Mouse (Mus musculus): ENCODE results near the gene Nfib. TPM values are rescaled to one million over a fixed set of nuclear protein-coding genes. Genes with fewer than 3 reads are reported as not detected.
A peak's percentile ranks its signal among the peaks of the same experiment; 100 is the strongest.

Nfib gene
- polyA plus RNA-seq, 1 experiment from 2014 or later, result 59.0 TPM

GRCm38 (mm10) chr4:82516211-82516795 lies 189.2 kb downstream of the Nfib start:
- Histone ChIP-seq H3K4me1 (ENCODE audit: control insufficient read depth, insufficient read depth, low read length) (peaks cover 7% of the 10 kb centered on the region), H3K4me2 (no peak overlapping the region), H3K27ac (ENCODE audit: low read depth, low read length) (no peak overlapping the region), H3K4me3 (ENCODE audit: low read depth, low read length) (no peak overlapping the region), H3K9me3 (replicated peaks; ENCODE audit: control insufficient read depth, low read length) (no peaks in the 10 kb centered on the region), H3K9ac (ENCODE audit: low read depth, low read length) (no peak overlapping the region), H3K36me3 (ENCODE audit: control insufficient read depth, insufficient read depth, low read length) (no peaks in the 10 kb centered on the region), H3K27me3 (ENCODE audit: control insufficient read depth, insufficient read depth, low read length) (no peaks in the 10 kb centered on the region)
- 75% methylated on average over 6 of the region's 6 CpGs for WGBS (ENCODE audit: insufficient replicate concordance)
- ATAC-seq (replicated peaks; ENCODE audit: insufficient number of reproducible peaks, low FRiP score, low TSS enrichment), result no peak

- WGBS (ENCODE audit: insufficient replicate concordance), result 79% methylated on average over 8 of the region's 8 CpGs
- H3K27me3 ChIP-seq (ENCODE audit: control insufficient read depth, insufficient read depth, low read length), result no peaks in the 10 kb centered on the region
- H3K4me3 ChIP-seq (ENCODE audit: low read depth, low read length), result no peak overlapping the region
- H3K9me3 ChIP-seq (replicated peaks; ENCODE audit: control insufficient read depth, low read length), result no peaks in the 10 kb centered on the region
- ATAC-seq (replicated peaks; ENCODE audit: insufficient number of reproducible peaks, low FRiP score, low TSS enrichment), result no peak
- H3K4me1 ChIP-seq (ENCODE audit: control insufficient read depth, insufficient read depth, low read length), result peaks cover 10% of the 10 kb centered on the region
- no peaks in the 10 kb centered on the region for H3K36me3 ChIP-seq (ENCODE audit: control insufficient read depth, insufficient read depth, low read length)
- H3K9ac ChIP-seq (ENCODE audit: low read depth, low read length), result no peak overlapping the region
- no peak overlapping the region for H3K4me2 ChIP-seq
- no peak overlapping the region for H3K27ac ChIP-seq (ENCODE audit: low read depth, low read length)
Observed at GRCm38 (mm10) chr4:82514921-82515320, 190.6 kb downstream of the Nfib start.

- peaks cover 16% of the 10 kb centered on the region for H3K4me1 ChIP-seq (ENCODE audit: control insufficient read depth, insufficient read depth, low read length)
- peak overlapping the region; percentile 43; the same call in 1 of the 2 replicates for H3K9ac ChIP-seq (ENCODE audit: low read depth, low read length)
- H3K4me3 ChIP-seq (ENCODE audit: low read depth, low read length), result no peak overlapping the region
- H3K36me3 ChIP-seq (ENCODE audit: control insufficient read depth, insufficient read depth, low read length), result no peaks in the 10 kb centered on the region
- H3K27me3 ChIP-seq (ENCODE audit: control insufficient read depth, insufficient read depth, low read length), result no peaks in the 10 kb centered on the region
- H3K4me2 ChIP-seq, result peak overlapping the region; percentile 16; the same call in 1 of the 2 replicates
- no peak for ATAC-seq (replicated peaks; ENCODE audit: insufficient number of reproducible peaks, low FRiP score, low TSS enrichment)
- no peak overlapping the region for H3K27ac ChIP-seq (ENCODE audit: low read depth, low read length)
- no peaks in the 10 kb centered on the region for H3K9me3 ChIP-seq (replicated peaks; ENCODE audit: control insufficient read depth, low read length)
- WGBS (ENCODE audit: insufficient replicate concordance), result 70% methylated on average over 1 of the region's 1 CpGs
Observed at GRCm38 (mm10) chr4:82514373-82514772, 191.2 kb downstream of the Nfib start.

GRCm38 (mm10) chr4:82513426-82513750 lies 192.2 kb downstream of the Nfib start:
- H3K9ac ChIP-seq (ENCODE audit: low read depth, low read length), result peak overlapping the region; percentile 80
- peaks cover 21% of the 10 kb centered on the region for H3K4me1 ChIP-seq (ENCODE audit: control insufficient read depth, insufficient read depth, low read length)
- H3K27me3 ChIP-seq (ENCODE audit: control insufficient read depth, insufficient read depth, low read length), result no peaks in the 10 kb centered on the region
- H3K36me3 ChIP-seq (ENCODE audit: control insufficient read depth, insufficient read depth, low read length), result no peaks in the 10 kb centered on the region
- peak overlapping the region; percentile 91 for H3K27ac ChIP-seq (ENCODE audit: low read depth, low read length)
- H3K4me3 ChIP-seq (ENCODE audit: low read depth, low read length), result peak overlapping the region; percentile 55
- no peak for ATAC-seq (replicated peaks; ENCODE audit: insufficient number of reproducible peaks, low FRiP score, low TSS enrichment)
- no peaks in the 10 kb centered on the region for H3K9me3 ChIP-seq (replicated peaks; ENCODE audit: control insufficient read depth, low read length)
- WGBS (ENCODE audit: insufficient replicate concordance), result 2% methylated on average over 14 of the region's 14 CpGs
- H3K4me2 ChIP-seq, result peak overlapping the region; percentile 90

- H3K27ac ChIP-seq (ENCODE audit: low read depth, low read length), result peak overlapping the region; percentile 91
Observed at GRCm38 (mm10) chr4:82512743-82513425, 192.7 kb downstream of the Nfib start.

GRCm38 (mm10) chr4:82512335-82512734 lies 193.2 kb downstream of the Nfib start:
- no peak for ATAC-seq (replicated peaks; ENCODE audit: insufficient number of reproducible peaks, low FRiP score, low TSS enrichment)
- Histone ChIP-seq H3K27ac (ENCODE audit: low read depth, low read length) (peak overlapping the region; percentile 91), H3K4me2 (peak overlapping the region; percentile 90), H3K4me1 (ENCODE audit: control insufficient read depth, insufficient read depth, low read length) (peaks cover 31% of the 10 kb centered on the region), H3K9me3 (replicated peaks; ENCODE audit: control insufficient read depth, low read length) (no peaks in the 10 kb centered on the region), H3K27me3 (ENCODE audit: control insufficient read depth, insufficient read depth, low read length) (no peaks in the 10 kb centered on the region), H3K9ac (ENCODE audit: low read depth, low read length) (peak overlapping the region; percentile 87), H3K36me3 (ENCODE audit: control insufficient read depth, insufficient read depth, low read length) (no peaks in the 10 kb centered on the region), H3K4me3 (ENCODE audit: low read depth, low read length) (peak overlapping the region; percentile 55)
- WGBS (ENCODE audit: insufficient replicate concordance), result 4% methylated on average over 13 of the region's 13 CpGs

More at GRCm38 (mm10) chr4:82512743-82513425, 192.7 kb downstream of the Nfib start:
- peak overlapping the region; percentile 55 for H3K4me3 ChIP-seq (ENCODE audit: low read depth, low read length)
- H3K9ac ChIP-seq (ENCODE audit: low read depth, low read length), result peak overlapping the region; percentile 87
- no peaks in the 10 kb centered on the region for H3K36me3 ChIP-seq (ENCODE audit: control insufficient read depth, insufficient read depth, low read length)
- peak; percentile 97 for ATAC-seq (replicated peaks; ENCODE audit: insufficient number of reproducible peaks, low FRiP score, low TSS enrichment)
- peak overlapping the region; percentile 90 for H3K4me2 ChIP-seq
- no peaks in the 10 kb centered on the region for H3K27me3 ChIP-seq (ENCODE audit: control insufficient read depth, insufficient read depth, low read length)
- H3K9me3 ChIP-seq (replicated peaks; ENCODE audit: control insufficient read depth, low read length), result no peaks in the 10 kb centered on the region
- H3K4me1 ChIP-seq (ENCODE audit: control insufficient read depth, insufficient read depth, low read length), result peaks cover 27% of the 10 kb centered on the region
- WGBS (ENCODE audit: insufficient replicate concordance), result under 1% methylated on average over 48 of the region's 63 CpGs

- H3K4me1 ChIP-seq (ENCODE audit: control insufficient read depth, insufficient read depth, low read length), result peaks cover 31% of the 10 kb centered on the region
- peak overlapping the region; percentile 91 for H3K27ac ChIP-seq (ENCODE audit: low read depth, low read length)
- no peaks in the 10 kb centered on the region for H3K27me3 ChIP-seq (ENCODE audit: control insufficient read depth, insufficient read depth, low read length)
- peak overlapping the region; percentile 87 for H3K9ac ChIP-seq (ENCODE audit: low read depth, low read length)
- 1% methylated on average over 8 of the region's 8 CpGs for WGBS (ENCODE audit: insufficient replicate concordance)
- H3K36me3 ChIP-seq (ENCODE audit: control insufficient read depth, insufficient read depth, low read length), result no peaks in the 10 kb centered on the region
- peak overlapping the region; percentile 55 for H3K4me3 ChIP-seq (ENCODE audit: low read depth, low read length)
- ATAC-seq (replicated peaks; ENCODE audit: insufficient number of reproducible peaks, low FRiP score, low TSS enrichment), result no peak
- H3K9me3 ChIP-seq (replicated peaks; ENCODE audit: control insufficient read depth, low read length), result no peaks in the 10 kb centered on the region
- peak overlapping the region; percentile 90 for H3K4me2 ChIP-seq
Observed at GRCm38 (mm10) chr4:82511524-82511923, 194.0 kb downstream of the Nfib start.

- 13% methylated on average over 16 of the region's 16 CpGs for WGBS (ENCODE audit: insufficient replicate concordance)
- peaks cover 31% of the 10 kb centered on the region for H3K4me1 ChIP-seq (ENCODE audit: control insufficient read depth, insufficient read depth, low read length)
Observed at GRCm38 (mm10) chr4:82511001-82511513, 194.5 kb downstream of the Nfib start.

More at GRCm38 (mm10) chr4:82511001-82511513, 194.5 kb downstream of the Nfib start:
- H3K4me2 ChIP-seq, result peak overlapping the region; percentile 90
- peak overlapping the region; percentile 55 for H3K4me3 ChIP-seq (ENCODE audit: low read depth, low read length)
- H3K9ac ChIP-seq (ENCODE audit: low read depth, low read length), result peak overlapping the region; percentile 87
- no peak for ATAC-seq (replicated peaks; ENCODE audit: insufficient number of reproducible peaks, low FRiP score, low TSS enrichment)
- no peaks in the 10 kb centered on the region for H3K27me3 ChIP-seq (ENCODE audit: control insufficient read depth, insufficient read depth, low read length)
- no peaks in the 10 kb centered on the region for H3K36me3 ChIP-seq (ENCODE audit: control insufficient read depth, insufficient read depth, low read length)
- peak overlapping the region; percentile 91 for H3K27ac ChIP-seq (ENCODE audit: low read depth, low read length)
- H3K9me3 ChIP-seq (replicated peaks; ENCODE audit: control insufficient read depth, low read length), result no peaks in the 10 kb centered on the region
